Mouse (Mus musculus) layer of hippocampus, adult 18-20 months (tissue): ENCODE results near the gene Tmem141. TPM values are rescaled to one million over a fixed set of nuclear protein-coding genes. Genes with fewer than 3 reads are reported as not detected.

Source experiments
- DNase-seq, 2 experiments: peaks; one replicate each; pipeline ENCODE4 v3.0.0; 2022; ENCODE audit warnings: low spot score in 2 of 2
- total RNA-seq, 2 experiments: library from RNA; stranded (reverse); gene quantifications; 2 replicates each; pipeline ENCODE4 v1.2.3; 2021

The Tmem141 gene
- total RNA-seq, 2 experiments from 2014 or later: 16.7 to 17.5 TPM

- DNase-seq: peak; percentile 83 to 96
Measured at GRCm38 (mm10) chr2:25607761-25608622, 13.8 kb downstream of the Tmem141 start, which contains the start of gene Rabl6. TSS of gene Rabl6 (minus strand) at chr2:25608521.

GRCm38 (mm10) chr2:25602526-25602925 lies 19.3 kb downstream of the Tmem141 start:
- DNase-seq: no peak

GRCm38 (mm10) chr2:25600037-25600436 lies 21.8 kb downstream of the Tmem141 start:
- no peak for DNase-seq

- DNase-seq: no peak
Measured at GRCm38 (mm10) chr2:25598749-25599148, 23.1 kb downstream of the Tmem141 start.

- no peak for DNase-seq
Measured at GRCm38 (mm10) chr2:25596765-25597510, 24.9 kb downstream of the Tmem141 start.

GRCm38 (mm10) chr2:25591863-25592262 lies 29.9 kb downstream of the Tmem141 start:
- DNase-seq: peak; percentile 28 to 69

GRCm38 (mm10) chr2:25588227-25588907 lies 33.4 kb downstream of the Tmem141 start:
- DNase-seq: no peak

- no peak for DNase-seq
Measured at GRCm38 (mm10) chr2:25587290-25587689, 34.5 kb downstream of the Tmem141 start.

GRCm38 (mm10) chr2:25585601-25586000 lies 36.2 kb downstream of the Tmem141 start:
- no peak for DNase-seq

- DNase-seq: peak in 1 of 2 experiments; percentile 36
Measured at GRCm38 (mm10) chr2:25584856-25585255, 36.9 kb downstream of the Tmem141 start.

- DNase-seq: no peak
Measured at GRCm38 (mm10) chr2:25584152-25584551, 37.7 kb downstream of the Tmem141 start.

GRCm38 (mm10) chr2:25583571-25583970 lies 38.2 kb downstream of the Tmem141 start:
- DNase-seq: no peak

GRCm38 (mm10) chr2:25583120-25583481 lies 38.7 kb downstream of the Tmem141 start:
- no peak for DNase-seq

GRCm38 (mm10) chr2:25582466-25583119 lies 39.2 kb downstream of the Tmem141 start:
- peak; percentile 87 to 93 for DNase-seq

GRCm38 (mm10) chr2:25581901-25582301 lies 39.9 kb downstream of the Tmem141 start:
- DNase-seq: no peak

- peak; percentile 80 to 89 for DNase-seq
Measured at GRCm38 (mm10) chr2:25581294-25581864, 40.4 kb downstream of the Tmem141 start, which contains the start of gene Ajm1. TSS of gene Ajm1 (minus strand) at chr2:25581757.

GRCm38 (mm10) chr2:25580621-25581101 lies 41.1 kb downstream of the Tmem141 start:
- peak in 1 of 2 experiments; percentile 65 for DNase-seq

GRCm38 (mm10) chr2:25579737-25580460 lies 41.9 kb downstream of the Tmem141 start:
- peak in 1 of 2 experiments; percentile 79 for DNase-seq
